Mouse (Mus musculus) E14TG2a.4 (cell line): ENCODE data around the gene Loxl4.

ENCODE experiments used
- H3K27me3 ChIP-seq: 2 replicates; pipeline ENCODE4 v1.6.1; 2014; ENCODE audit warnings: low read length, control low read depth; ENCODE audit not compliant: insufficient read depth
- H3K36me3 ChIP-seq: 2 replicates; pipeline ENCODE4 v1.6.1; 2014; ENCODE audit warnings: low read length, control low read depth; ENCODE audit not compliant: insufficient read depth
- H3K4me1 ChIP-seq: replicated peaks from 2 replicates; pipeline ENCODE4 v1.6.1; 2014; ENCODE audit warnings: low read depth, low read length, control low read depth
- H3K4me3 ChIP-seq: replicated peaks from 2 replicates; pipeline ENCODE4 v1.5.1; 2014; ENCODE audit warnings: mild to moderate bottlenecking, low read length
- H3K9me3 ChIP-seq: 2 replicates; pipeline ENCODE4 v1.6.1; 2014; ENCODE audit warnings: low read length, control low read depth
- CTCF ChIP-seq: conservative IDR thresholded peaks from 2 replicates; pipeline ENCODE4 v1.5.1; 2014; ENCODE audit warnings: low read length
- NANOG ChIP-seq: IDR thresholded peaks from 2 replicates; pipeline ENCODE4 v1.6.1; 2014; ENCODE audit warnings: borderline replicate concordance, low read length, mixed read lengths
- POU5F1 ChIP-seq: IDR thresholded peaks from 2 replicates; pipeline ENCODE4 v1.6.1; 2014; ENCODE audit warnings: low read length, borderline replicate concordance

The Loxl4 gene

GRCm38 (mm10) chr19:42582811-42583370, 29.7 kb downstream of the Loxl4 start:
- Histone ChIP-seq H3K4me1 (peaks cover 19% of the 10 kb centered on the region), H3K27me3 (no peaks in the 10 kb centered on the region), H3K4me3 (no peak overlapping the region), H3K36me3 (peaks cover 19% of the 10 kb centered on the region), H3K9me3 (no peaks in the 10 kb centered on the region)
- no peak for TF ChIP-seq CTCF
- no peak for TF ChIP-seq NANOG
- TF ChIP-seq POU5F1: no peak

- peaks cover 19% of the 10 kb centered on the region for H3K36me3 ChIP-seq
- peaks cover 16% of the 10 kb centered on the region for H3K4me1 ChIP-seq
- H3K4me3 ChIP-seq: no peak overlapping the region
- TF ChIP-seq CTCF (no peak), NANOG (no peak), POU5F1 (no peak)
- no peaks in the 10 kb centered on the region for H3K27me3 ChIP-seq
- no peaks in the 10 kb centered on the region for H3K9me3 ChIP-seq
Measured at GRCm38 (mm10) chr19:42580701-42581100, 31.9 kb downstream of the Loxl4 start.

- no peak overlapping the region for H3K4me3 ChIP-seq
- H3K27me3 ChIP-seq: no peaks in the 10 kb centered on the region
- no peaks in the 10 kb centered on the region for H3K9me3 ChIP-seq
- TF ChIP-seq CTCF: no peak
- TF ChIP-seq POU5F1: no peak
- no peak for TF ChIP-seq NANOG
- H3K36me3 ChIP-seq: peaks cover 11% of the 10 kb centered on the region
- H3K4me1 ChIP-seq: no peaks in the 10 kb centered on the region
Measured at GRCm38 (mm10) chr19:42578631-42579030, 34.0 kb downstream of the Loxl4 start.

GRCm38 (mm10) chr19:42576856-42577255, 35.8 kb downstream of the Loxl4 start:
- no peaks in the 10 kb centered on the region for H3K4me1 ChIP-seq
- H3K27me3 ChIP-seq: no peaks in the 10 kb centered on the region
- no peak for TF ChIP-seq NANOG
- TF ChIP-seq POU5F1: no peak
- no peak for TF ChIP-seq CTCF
- H3K36me3 ChIP-seq: no peaks in the 10 kb centered on the region
- no peaks in the 10 kb centered on the region for H3K9me3 ChIP-seq
- no peak overlapping the region for H3K4me3 ChIP-seq

- Histone ChIP-seq H3K27me3 (no peaks in the 10 kb centered on the region), H3K4me1 (no peaks in the 10 kb centered on the region; the same call in 1 of the 2 replicates), H3K4me3 (no peak overlapping the region), H3K9me3 (no peaks in the 10 kb centered on the region), H3K36me3 (peaks cover 4% of the 10 kb centered on the region; the same call in 1 of the 2 replicates)
- no peak for TF ChIP-seq CTCF
- TF ChIP-seq POU5F1: no peak
- no peak for TF ChIP-seq NANOG
Measured at GRCm38 (mm10) chr19:42575317-42575716, 37.3 kb downstream of the Loxl4 start.

- Histone ChIP-seq H3K36me3 (peaks cover 4% of the 10 kb centered on the region; the same call in 1 of the 2 replicates), H3K27me3 (no peaks in the 10 kb centered on the region), H3K4me1 (no peaks in the 10 kb centered on the region; the same call in 1 of the 2 replicates), H3K4me3 (no peak overlapping the region), H3K9me3 (no peaks in the 10 kb centered on the region)
- no peak for TF ChIP-seq POU5F1
- no peak for TF ChIP-seq NANOG
- no peak for TF ChIP-seq CTCF
Measured at GRCm38 (mm10) chr19:42571291-42571690, 41.3 kb downstream of the Loxl4 start.

GRCm38 (mm10) chr19:42569076-42569475, 43.5 kb downstream of the Loxl4 start:
- H3K9me3 ChIP-seq: no peaks in the 10 kb centered on the region
- TF ChIP-seq CTCF (no peak), POU5F1 (no peak), NANOG (no peak)
- H3K4me3 ChIP-seq: no peak overlapping the region
- H3K4me1 ChIP-seq: no peaks in the 10 kb centered on the region; the same call in 1 of the 2 replicates
- H3K27me3 ChIP-seq: no peaks in the 10 kb centered on the region
- H3K36me3 ChIP-seq: peaks cover 5% of the 10 kb centered on the region; the same call in 1 of the 2 replicates

GRCm38 (mm10) chr19:42567020-42567419, 45.6 kb downstream of the Loxl4 start:
- H3K36me3 ChIP-seq: peaks cover 21% of the 10 kb centered on the region
- H3K27me3 ChIP-seq: no peaks in the 10 kb centered on the region
- H3K4me3 ChIP-seq: no peak overlapping the region
- no peaks in the 10 kb centered on the region for H3K9me3 ChIP-seq
- no peak for TF ChIP-seq POU5F1
- no peak for TF ChIP-seq NANOG
- TF ChIP-seq CTCF: no peak
- H3K4me1 ChIP-seq: no peaks in the 10 kb centered on the region; the same call in 1 of the 2 replicates
